Comparison of ENCODE assay signal across 8 mouse cellular contexts in genomic region chr3:52401162-52401928, GRCm38 (mm10).
A peak's percentile ranks its signal among the peaks of the same experiment; 100 is the strongest.
DNase-seq lines count a peak whose midpoint lies in the region; ATAC-seq lines count a peak whose summit lies in the region.

No protein-coding gene starts in this region.

- WGBS in forebrain, embryonic 15.5 days: 1% methylated on average over 26 of the region's 26 CpGs
- WGBS in liver, embryonic 15.5 days (ENCODE audit: insufficient replicate concordance): 4% methylated on average over 26 of the region's 26 CpGs
- under 1% methylated on average over 26 of the region's 26 CpGs for WGBS in neural tube, embryonic 13.5 days

- peak overlapping the region; percentile 64 for H3K4me2 ChIP-seq in forebrain, embryonic 15.5 days (replicated peaks)
- H3K4me2 ChIP-seq in liver, embryonic 15.5 days: peak overlapping the region; percentile 43
- H3K4me2 ChIP-seq in neural tube, embryonic 13.5 days: peak overlapping the region; percentile 57

- peak overlapping the region; percentile 34 for H3K4me3 ChIP-seq in forebrain, embryonic 15.5 days
- peak overlapping the region; percentile 21; the same call in 1 of the 2 replicates for H3K4me3 ChIP-seq in liver, embryonic 15.5 days (replicated peaks)
- peak overlapping the region; percentile 29 for H3K4me3 ChIP-seq in neural tube, embryonic 13.5 days

- ATAC-seq in forebrain, embryonic 15.5 days (replicated peaks): peak; percentile 88
- ATAC-seq in liver, embryonic 15.5 days (ENCODE audit: insufficient read depth): no peak
- ATAC-seq in neural tube, embryonic 13.5 days (ENCODE audit: low read depth): peak; percentile 87

- no peaks in the 10 kb centered on the region for H3K9me3 ChIP-seq in forebrain, embryonic 15.5 days
- H3K9me3 ChIP-seq in liver, embryonic 15.5 days (replicated peaks): no peaks in the 10 kb centered on the region
- no peaks in the 10 kb centered on the region for H3K9me3 ChIP-seq in neural tube, embryonic 13.5 days

- no peaks in the 10 kb centered on the region for H3K27me3 ChIP-seq in forebrain, embryonic 15.5 days
- H3K27me3 ChIP-seq in liver, embryonic 15.5 days: peaks cover 11% of the 10 kb centered on the region
- H3K27me3 ChIP-seq in neural tube, embryonic 13.5 days: peaks cover 32% of the 10 kb centered on the region

- H3K9ac ChIP-seq in forebrain, embryonic 15.5 days (replicated peaks): peak overlapping the region; percentile 44
- no peak overlapping the region for H3K9ac ChIP-seq in liver, embryonic 15.5 days
- peak overlapping the region; percentile 52 for H3K9ac ChIP-seq in neural tube, embryonic 13.5 days

- peaks cover 12% of the 10 kb centered on the region for H3K4me1 ChIP-seq in forebrain, embryonic 15.5 days
- H3K4me1 ChIP-seq in liver, embryonic 15.5 days (replicated peaks): peaks cover 11% of the 10 kb centered on the region; the same call in 1 of the 2 replicates
- peaks cover 23% of the 10 kb centered on the region for H3K4me1 ChIP-seq in neural tube, embryonic 13.5 days (replicated peaks)

- 0 out of 2 replicates have a peak overlapping the region, but pooled peaks have one; percentile 0 for H3K27ac ChIP-seq in forebrain, embryonic 15.5 days (replicated peaks)
- no peak overlapping the region for H3K27ac ChIP-seq in liver, embryonic 15.5 days (replicated peaks)
- H3K27ac ChIP-seq in neural tube, embryonic 13.5 days (replicated peaks): no peak overlapping the region; the same call in 1 of the 2 replicates

- intact Hi-C loops in heart, postnatal 25 days (cut with DNase I): loop anchor here (2.0 to 10.0 kb wide), 3 partner anchors 54 to 443 kb away; partner anchors contain the start of gene Foxo1

- peak; percentile 40 to 41 for DNase-seq in urinary bladder, adult 18-20 months (ENCODE audit: low spot score in 2 of 2)
- no peak for DNase-seq in urinary bladder, postnatal 10 days (ENCODE audit: low spot score)
- peak; percentile 43 for DNase-seq in heart, postnatal 25 days (ENCODE audit: low spot score)
- DNase-seq in kidney, postnatal 4 days: peak; percentile 48 to 73
- peak; percentile 44 for DNase-seq in testis, postnatal 14 days (ENCODE audit: low spot score)

- no peaks in the 10 kb centered on the region for H3K36me3 ChIP-seq in forebrain, embryonic 15.5 days
- H3K36me3 ChIP-seq in liver, embryonic 15.5 days (replicated peaks): no peaks in the 10 kb centered on the region
- no peaks in the 10 kb centered on the region for H3K36me3 ChIP-seq in neural tube, embryonic 13.5 days
